Mouse (Mus musculus) forebrain, embryonic 10.5 days (tissue): ENCODE data around the gene Heatr6. TPM values are rescaled to one million over a fixed set of nuclear protein-coding genes. Genes with fewer than 3 reads are reported as not detected.
A peak's percentile ranks its signal among the peaks of the same experiment; 100 is the strongest.

Experiments used
- DNase-seq: peaks from one replicate; pipeline ENCODE4 v3.0.0-alpha.2; 2017; ENCODE audit warnings: low spot score; ENCODE audit errors: extremely low spot score
- H3K27ac ChIP-seq: fragments of 300-500 bp; sonication (generic); 2 replicates; pipeline ENCODE4 v1.5.1; 2016; ENCODE audit warnings: mild to moderate bottlenecking
- H3K27me3 ChIP-seq: fragments of 300-500 bp; sonication (generic); 2 replicates; pipeline ENCODE4 v1.6.1; 2016; ENCODE audit warnings: mild to moderate bottlenecking; ENCODE audit not compliant: poor library complexity, severe bottlenecking
- H3K36me3 ChIP-seq: fragments of 300-500 bp; sonication (generic); replicated peaks from 2 replicates; pipeline ENCODE4 v1.6.1; 2016; ENCODE audit warnings: mild to moderate bottlenecking, moderate library complexity
- H3K4me1 ChIP-seq: fragments of 300-500 bp; sonication (generic); 2 replicates; pipeline ENCODE4 v1.6.1; 2016
- H3K4me3 ChIP-seq: fragments of 300-500 bp; sonication (generic); 2 replicates; pipeline ENCODE4 v1.5.1; 2016; ENCODE audit warnings: mild to moderate bottlenecking, moderate library complexity
- H3K9me3 ChIP-seq: fragments of 300-500 bp; sonication (generic); 2 replicates; pipeline ENCODE4 v1.6.1; 2016; ENCODE audit warnings: mild to moderate bottlenecking, moderate library complexity
- WGBS: fragments of 180-500 bp; shearing (Covaris S2); methylation state at CpG from one replicate; pipeline ENCODE4 v1.1.7; 2016; 5-methylcytosine and 5-hydroxymethylcytosine counted together
- polyA plus RNA-seq: library from polyadenylated mRNA; unstranded; fragments of >200 nt; fragmentation: Nextera tagmentation; extraction: Ambion mirVana; gene quantifications from 2 replicates; pipeline ENCODE4 v1.2.1, GENCODE M21; 2016

Gene Heatr6
- polyA plus RNA-seq, 1 experiment from 2014 or later, result 28.4 TPM

GRCm38 (mm10) chr11:83791133-83791532 is 37.6 kb downstream of the Heatr6 start:
- WGBS, result 72% methylated on average over 4 of the region's 4 CpGs
- H3K36me3 ChIP-seq, result no peaks in the 10 kb centered on the region
- H3K4me1 ChIP-seq, result 0 out of 2 replicates have a peak, but pooled peaks cover 2% of the 10 kb centered on the region
- no peak overlapping the region for H3K4me3 ChIP-seq
- no peak for DNase-seq
- no peaks in the 10 kb centered on the region for H3K9me3 ChIP-seq
- H3K27me3 ChIP-seq, result no peaks in the 10 kb centered on the region
- no peak overlapping the region for H3K27ac ChIP-seq

- no peaks in the 10 kb centered on the region for H3K27me3 ChIP-seq
- WGBS, result 88% methylated on average over 12 of the region's 12 CpGs
- H3K27ac ChIP-seq, result no peak overlapping the region
- H3K9me3 ChIP-seq, result no peaks in the 10 kb centered on the region
- H3K4me3 ChIP-seq, result no peak overlapping the region
- H3K4me1 ChIP-seq, result 0 out of 2 replicates have a peak, but pooled peaks cover 2% of the 10 kb centered on the region
- DNase-seq, result no peak
- no peaks in the 10 kb centered on the region for H3K36me3 ChIP-seq
Observed at GRCm38 (mm10) chr11:83792316-83792914, 38.9 kb downstream of the Heatr6 start.

- H3K27me3 ChIP-seq, result no peaks in the 10 kb centered on the region
- no peaks in the 10 kb centered on the region for H3K9me3 ChIP-seq
- 88% methylated on average over 14 of the region's 14 CpGs for WGBS
- no peak for DNase-seq
- 0 out of 2 replicates have a peak, but pooled peaks cover 2% of the 10 kb centered on the region for H3K4me1 ChIP-seq
- no peak overlapping the region for H3K4me3 ChIP-seq
- H3K27ac ChIP-seq, result no peak overlapping the region
- H3K36me3 ChIP-seq, result no peaks in the 10 kb centered on the region
Observed at GRCm38 (mm10) chr11:83793264-83793663, 39.8 kb downstream of the Heatr6 start.

GRCm38 (mm10) chr11:83796112-83796511 is 42.6 kb downstream of the Heatr6 start:
- 88% methylated on average over 6 of the region's 6 CpGs for WGBS
- Histone ChIP-seq H3K27ac (no peak overlapping the region), H3K9me3 (no peaks in the 10 kb centered on the region), H3K36me3 (no peaks in the 10 kb centered on the region), H3K27me3 (no peaks in the 10 kb centered on the region), H3K4me1 (no peaks in the 10 kb centered on the region), H3K4me3 (no peak overlapping the region)
- DNase-seq, result no peak

- H3K36me3 ChIP-seq, result no peaks in the 10 kb centered on the region
- no peak overlapping the region for H3K4me3 ChIP-seq
Observed at GRCm38 (mm10) chr11:83796980-83797608, 43.6 kb downstream of the Heatr6 start.

GRCm38 (mm10) chr11:83799871-83800430 is 46.5 kb downstream of the Heatr6 start:
- H3K4me1 ChIP-seq, result peaks cover 3% of the 10 kb centered on the region; the same call in 1 of the 2 replicates
- WGBS, result 79% methylated on average over 12 of the region's 12 CpGs
- H3K27ac ChIP-seq, result no peak overlapping the region
- H3K9me3 ChIP-seq, result no peaks in the 10 kb centered on the region
- no peaks in the 10 kb centered on the region for H3K36me3 ChIP-seq
- no peaks in the 10 kb centered on the region for H3K27me3 ChIP-seq
- no peak overlapping the region for H3K4me3 ChIP-seq
- DNase-seq, result no peak

More at GRCm38 (mm10) chr11:83796980-83797608, 43.6 kb downstream of the Heatr6 start:
- no peak for DNase-seq
- H3K27ac ChIP-seq, result no peak overlapping the region
- no peaks in the 10 kb centered on the region for H3K9me3 ChIP-seq
- 78% methylated on average over 10 of the region's 10 CpGs for WGBS
- no peaks in the 10 kb centered on the region for H3K27me3 ChIP-seq
- H3K4me1 ChIP-seq, result no peaks in the 10 kb centered on the region

GRCm38 (mm10) chr11:83802166-83802565 is 48.7 kb downstream of the Heatr6 start:
- Histone ChIP-seq H3K36me3 (no peaks in the 10 kb centered on the region), H3K27me3 (no peaks in the 10 kb centered on the region), H3K27ac (no peak overlapping the region), H3K4me1 (peaks cover 7% of the 10 kb centered on the region), H3K4me3 (no peak overlapping the region), H3K9me3 (no peaks in the 10 kb centered on the region)
- 69% methylated on average over 8 of the region's 8 CpGs for WGBS
- no peak for DNase-seq

- DNase-seq, result no peak
- WGBS, result 96% methylated on average over 4 of the region's 4 CpGs
- H3K9me3 ChIP-seq, result no peaks in the 10 kb centered on the region
Observed at GRCm38 (mm10) chr11:83802581-83802980, 49.1 kb downstream of the Heatr6 start.

GRCm38 (mm10) chr11:83810441-83810840 is 56.9 kb downstream of the Heatr6 start:
- H3K4me3 ChIP-seq, result no peak overlapping the region
- H3K36me3 ChIP-seq, result no peaks in the 10 kb centered on the region
- no peaks in the 10 kb centered on the region for H3K9me3 ChIP-seq
- DNase-seq, result no peak
- H3K4me1 ChIP-seq, result peaks cover 5% of the 10 kb centered on the region; the same call in 1 of the 2 replicates
- no peaks in the 10 kb centered on the region for H3K27me3 ChIP-seq
- WGBS, result 84% methylated on average over 8 of the region's 8 CpGs
- H3K27ac ChIP-seq, result no peak overlapping the region

More at GRCm38 (mm10) chr11:83802581-83802980, 49.1 kb downstream of the Heatr6 start:
- Histone ChIP-seq H3K27ac (no peak overlapping the region), H3K4me1 (peaks cover 7% of the 10 kb centered on the region), H3K36me3 (no peaks in the 10 kb centered on the region), H3K27me3 (no peaks in the 10 kb centered on the region), H3K4me3 (no peak overlapping the region)

GRCm38 (mm10) chr11:83815191-83815590 is 61.7 kb downstream of the Heatr6 start:
- Histone ChIP-seq H3K9me3 (no peaks in the 10 kb centered on the region), H3K27ac (no peak overlapping the region), H3K4me3 (no peak overlapping the region), H3K36me3 (no peaks in the 10 kb centered on the region), H3K4me1 (peaks cover 20% of the 10 kb centered on the region), H3K27me3 (no peaks in the 10 kb centered on the region)
- no peak for DNase-seq
- whole genome bisulfite sequencing, result 86% methylated on average over 5 of the region's 5 CpGs

GRCm38 (mm10) chr11:83815628-83816027 is 62.1 kb downstream of the Heatr6 start:
- H3K27ac ChIP-seq, result no peak overlapping the region
- H3K36me3 ChIP-seq, result no peaks in the 10 kb centered on the region
- H3K4me3 ChIP-seq, result no peak overlapping the region
- peaks cover 18% of the 10 kb centered on the region for H3K4me1 ChIP-seq
- no peaks in the 10 kb centered on the region for H3K9me3 ChIP-seq
- peak; percentile 54 for DNase-seq
- no peaks in the 10 kb centered on the region for H3K27me3 ChIP-seq
- WGBS, result 12% methylated on average over 9 of the region's 9 CpGs

GRCm38 (mm10) chr11:83817048-83817447 is 63.6 kb downstream of the Heatr6 start:
- H3K36me3 ChIP-seq, result no peaks in the 10 kb centered on the region
- no peaks in the 10 kb centered on the region for H3K9me3 ChIP-seq
- H3K4me3 ChIP-seq, result no peak overlapping the region
- no peak for DNase-seq
- 85% methylated on average over 6 of the region's 6 CpGs for WGBS
- no peak overlapping the region for H3K27ac ChIP-seq
- peaks cover 17% of the 10 kb centered on the region for H3K4me1 ChIP-seq
- no peaks in the 10 kb centered on the region for H3K27me3 ChIP-seq

- Histone ChIP-seq H3K4me1 (peaks cover 17% of the 10 kb centered on the region), H3K27ac (no peak overlapping the region), H3K36me3 (no peaks in the 10 kb centered on the region), H3K4me3 (no peak overlapping the region), H3K9me3 (no peaks in the 10 kb centered on the region), H3K27me3 (no peaks in the 10 kb centered on the region)
- 82% methylated on average over 4 of the region's 4 CpGs for whole genome bisulfite sequencing
- no peak for DNase-seq
Observed at GRCm38 (mm10) chr11:83817994-83818393, 64.5 kb downstream of the Heatr6 start.
